Mouse (Mus musculus) heart, postnatal 0 days (tissue): ENCODE results near the gene Nrm. TPM values are rescaled to one million over a fixed set of nuclear protein-coding genes. Genes with fewer than 3 reads are reported as not detected.

Source experiments
- ATAC-seq: fragments of 200-750 bp; cut with Nextera tagmentation; 2 replicates; pipeline ENCODE4 v1.8.0; 2017; ENCODE audit warnings: low read depth, moderate number of reproducible peaks, moderate library complexity; ENCODE audit not compliant: insufficient read depth
- DNase-seq: peaks from one replicate; pipeline ENCODE4 v3.0.0-alpha.2; 2016; ENCODE audit warnings: low spot score
- H3K27ac ChIP-seq: fragments of 300-500 bp; sonication (generic); 2 replicates; pipeline ENCODE4 v1.5.1; 2014; ENCODE audit warnings: low read depth, mild to moderate bottlenecking
- H3K27me3 ChIP-seq: fragments of 300-500 bp; sonication (generic); 2 replicates; pipeline ENCODE4 v1.6.1; 2014; ENCODE audit warnings: low read length, mixed read lengths; ENCODE audit not compliant: control insufficient read depth, insufficient read depth
- H3K36me3 ChIP-seq: fragments of 300-500 bp; sonication (generic); replicated peaks from 2 replicates; pipeline ENCODE4 v1.6.1; 2014; ENCODE audit warnings: low read length, mixed read lengths; ENCODE audit not compliant: control insufficient read depth, insufficient read depth
- H3K4me1 ChIP-seq: fragments of 300-500 bp; sonication (generic); 2 replicates; pipeline ENCODE4 v1.6.1; 2014; ENCODE audit warnings: antibody characterized with exemption; ENCODE audit not compliant: control insufficient read depth, insufficient read depth
- H3K4me2 ChIP-seq: fragments of 300-500 bp; sonication (generic); 2 replicates; pipeline ENCODE4 v1.6.1; 2014; ENCODE audit warnings: low read depth, mild to moderate bottlenecking, low read length, moderate library complexity
- H3K4me3 ChIP-seq: fragments of 300-500 bp; sonication (generic); 2 replicates; pipeline ENCODE4 v1.5.1; 2014; ENCODE audit warnings: low read depth, low read length
- H3K9ac ChIP-seq: fragments of 300-500 bp; sonication (generic); replicated peaks from 2 replicates; pipeline ENCODE4 v1.6.1; 2014; ENCODE audit warnings: low read depth, low read length, mixed read lengths
- H3K9me3 ChIP-seq: fragments of 300-500 bp; sonication (generic); replicated peaks from 2 replicates; pipeline ENCODE4 v1.6.1; 2016; ENCODE audit warnings: low read length; ENCODE audit not compliant: control insufficient read depth
- CTCF ChIP-seq: IDR thresholded peaks from 2 replicates; pipeline ENCODE4 v1.5.1; 2016; ENCODE audit warnings: antibody characterized with exemption, control low read depth, low read depth
- EP300 ChIP-seq: IDR thresholded peaks from 2 replicates; pipeline ENCODE4 v1.6.1; 2016; ENCODE audit warnings: antibody characterized with exemption, low read depth
- WGBS: fragments of 180-500 bp; shearing (Covaris S2); extraction: QIAGEN DNeasy Blood & Tissue Kit; methylation state at CpG from one replicate; pipeline ENCODE4 v1.1.7; 2014; 5-methylcytosine and 5-hydroxymethylcytosine counted together
- polyA plus RNA-seq: library from polyadenylated mRNA; unstranded; fragments of >200 nt; fragmentation: Nextera tagmentation; extraction: Ambion mirVana; gene quantifications from 2 replicates; pipeline ENCODE4 v1.2.1, GENCODE M21; 2015
- total RNA-seq: library from RNA; depleted of rRNA; stranded (reverse); fragments of >200 nt; gene quantifications from 2 replicates; pipeline ENCODE4 v1.2.3, GENCODE M21; 2014; ENCODE audit warnings: low replicate concordance

Nrm gene
- total and polyA plus RNA-seq, 2 experiments from 2014 or later: 16.1 to 18.0 TPM

GRCm38 (mm10) chr17:35821439-35822430 is 39.4 kb upstream of the Nrm start, which contains the start of gene Ier3:
Gene Ier3 (plus strand): TSS chr17:35821684.
- Histone ChIP-seq H3K4me2 (peak within 1 kb of the TSS; percentile 79), H3K9ac (peak within 1 kb of the TSS; percentile 60), H3K27ac (peak within 1 kb of the TSS; percentile 86), H3K4me1 (peaks cover 4% of the 10 kb centered on the region), H3K9me3 (no peaks in the 10 kb centered on the region), H3K4me3 (peak within 1 kb of the TSS; percentile 67), H3K27me3 (no peaks in the 10 kb centered on the region), H3K36me3 (peaks cover 24% of the 10 kb centered on the region)
- ATAC-seq: peak; percentile 65
- no peak for TF ChIP-seq CTCF
- TF ChIP-seq EP300: no peak
- peak; percentile 82 for DNase-seq
- WGBS: under 1% methylated on average over 62 of the region's 62 CpGs

- peak overlapping the region; percentile 86 for H3K27ac ChIP-seq
- 0 out of 2 replicates have a peak, but pooled peaks have one; percentile 7 for TF ChIP-seq EP300
- TF ChIP-seq CTCF: no peak
- DNase-seq (peak; percentile 23), ATAC-seq (no peak)
- peak overlapping the region; percentile 60 for H3K9ac ChIP-seq
- peak overlapping the region; percentile 79 for H3K4me2 ChIP-seq
- H3K4me1 ChIP-seq: 0 out of 2 replicates have a peak, but pooled peaks cover 3% of the 10 kb centered on the region
- H3K9me3 ChIP-seq: no peaks in the 10 kb centered on the region
- peak overlapping the region; percentile 67 for H3K4me3 ChIP-seq
- WGBS: under 1% methylated on average over 11 of the region's 11 CpGs
- H3K27me3 ChIP-seq: no peaks in the 10 kb centered on the region
- peaks cover 32% of the 10 kb centered on the region for H3K36me3 ChIP-seq
These were observed 38.6 kb upstream of the Nrm start for GRCm38 (mm10) chr17:35822564-35822963.

- peak; percentile 95 for DNase-seq
- Histone ChIP-seq H3K9me3 (no peaks in the 10 kb centered on the region), H3K36me3 (peaks cover 38% of the 10 kb centered on the region), H3K4me1 (0 out of 2 replicates have a peak, but pooled peaks cover 3% of the 10 kb centered on the region), H3K4me2 (peak within 1 kb of the TSS; percentile 79), H3K9ac (peak within 1 kb of the TSS; percentile 60), H3K27ac (peak within 1 kb of the TSS; percentile 86), H3K27me3 (no peaks in the 10 kb centered on the region), H3K4me3 (peak within 1 kb of the TSS; percentile 67)
- WGBS: under 1% methylated on average over 35 of the region's 47 CpGs
- ATAC-seq: peak; percentile 84
- no peak for TF ChIP-seq CTCF
- no peak; the same call in 1 of the 2 replicates for TF ChIP-seq EP300
These were observed 37.9 kb upstream of the Nrm start, which contains the start of gene Flot1 for GRCm38 (mm10) chr17:35822964-35823937. Gene Flot1 (plus strand): TSS chr17:35823230.

- no peak overlapping the region for H3K9ac ChIP-seq
- H3K9me3 ChIP-seq: no peaks in the 10 kb centered on the region
- H3K4me2 ChIP-seq: peak overlapping the region; percentile 79
- TF ChIP-seq CTCF (peak; percentile 45), EP300 (no peak)
- DNase-seq (no peak), ATAC-seq (no peak)
- H3K27ac ChIP-seq: no peak overlapping the region; the same call in 1 of the 2 replicates
- WGBS: 66% methylated on average over 7 of the region's 7 CpGs
- peak overlapping the region; percentile 67; the same call in 1 of the 2 replicates for H3K4me3 ChIP-seq
- H3K27me3 ChIP-seq: no peaks in the 10 kb centered on the region
- H3K4me1 ChIP-seq: 0 out of 2 replicates have a peak, but pooled peaks cover 3% of the 10 kb centered on the region
- H3K36me3 ChIP-seq: peaks cover 42% of the 10 kb centered on the region
These were observed 36.7 kb upstream of the Nrm start for GRCm38 (mm10) chr17:35824402-35824801.
